Mouse (Mus musculus): ENCODE measurements around the gene Cir1. TPM values are rescaled to one million over a fixed set of nuclear protein-coding genes. Genes with fewer than 3 reads are reported as not detected.
A peak's percentile ranks its signal among the peaks of the same experiment; 100 is the strongest.

The Cir1 gene
- polyA plus RNA-seq, 1 experiment from 2014 or later = 23.4 TPM

GRCm38 (mm10) chr2:73295023-73295422, 17.5 kb downstream of the Cir1 start:
- WGBS = 90% methylated on average over 7 of the region's 7 CpGs
- Histone ChIP-seq H3K4me2 (ENCODE audit: low read length) (no peak overlapping the region), H3K4me3 (ENCODE audit: low read depth, low read length) (no peak overlapping the region), H3K27ac (ENCODE audit: low read depth, low read length) (no peak overlapping the region), H3K36me3 (ENCODE audit: control insufficient read depth, insufficient read depth, low read length) (peaks cover 25% of the 10 kb centered on the region), H3K27me3 (replicated peaks; ENCODE audit: control insufficient read depth, insufficient read depth, low read length) (no peaks in the 10 kb centered on the region), H3K9ac (ENCODE audit: low read length) (no peak overlapping the region), H3K9me3 (replicated peaks; ENCODE audit: control insufficient read depth, low read length) (no peaks in the 10 kb centered on the region), H3K4me1 (ENCODE audit: control insufficient read depth, insufficient read depth, low read length) (no peaks in the 10 kb centered on the region)
- no peak for ATAC-seq
- no peak for DNase-seq (ENCODE audit: low spot score)

GRCm38 (mm10) chr2:73291130-73291529, 21.4 kb downstream of the Cir1 start:
- no peaks in the 10 kb centered on the region for H3K4me1 ChIP-seq (ENCODE audit: control insufficient read depth, insufficient read depth, low read length)
- H3K4me2 ChIP-seq (ENCODE audit: low read length) = no peak overlapping the region
- ATAC-seq = no peak
- no peak for DNase-seq (ENCODE audit: low spot score)
- no peak overlapping the region for H3K9ac ChIP-seq (ENCODE audit: low read length)
- 93% methylated on average over 4 of the region's 4 CpGs for WGBS
- no peaks in the 10 kb centered on the region for H3K27me3 ChIP-seq (replicated peaks; ENCODE audit: control insufficient read depth, insufficient read depth, low read length)
- H3K9me3 ChIP-seq (replicated peaks; ENCODE audit: control insufficient read depth, low read length) = no peaks in the 10 kb centered on the region
- peaks cover 27% of the 10 kb centered on the region for H3K36me3 ChIP-seq (ENCODE audit: control insufficient read depth, insufficient read depth, low read length)
- H3K4me3 ChIP-seq (ENCODE audit: low read depth, low read length) = no peak overlapping the region
- H3K27ac ChIP-seq (ENCODE audit: low read depth, low read length) = no peak overlapping the region

- Histone ChIP-seq H3K4me1 (ENCODE audit: control insufficient read depth, insufficient read depth, low read length) (peaks cover 5% of the 10 kb centered on the region; the same call in 1 of the 2 replicates), H3K4me3 (ENCODE audit: low read depth, low read length) (no peak overlapping the region), H3K9ac (ENCODE audit: low read length) (no peak overlapping the region), H3K27ac (ENCODE audit: low read depth, low read length) (no peak overlapping the region), H3K36me3 (ENCODE audit: control insufficient read depth, insufficient read depth, low read length) (peaks cover 11% of the 10 kb centered on the region; the same call in 1 of the 2 replicates), H3K9me3 (replicated peaks; ENCODE audit: control insufficient read depth, low read length) (no peaks in the 10 kb centered on the region), H3K27me3 (replicated peaks; ENCODE audit: control insufficient read depth, insufficient read depth, low read length) (peaks cover 12% of the 10 kb centered on the region), H3K4me2 (ENCODE audit: low read length) (no peak overlapping the region)
- 7% methylated on average over 2 of the region's 2 CpGs for WGBS
- no peak for ATAC-seq
- DNase-seq (ENCODE audit: low spot score) = peak; percentile 85
Measured at GRCm38 (mm10) chr2:73285630-73286029, 26.9 kb downstream of the Cir1 start.

GRCm38 (mm10) chr2:73281707-73282106, 30.8 kb downstream of the Cir1 start:
- Histone ChIP-seq H3K36me3 (ENCODE audit: control insufficient read depth, insufficient read depth, low read length) (peaks cover 3% of the 10 kb centered on the region; the same call in 1 of the 2 replicates), H3K4me3 (ENCODE audit: low read depth, low read length) (no peak overlapping the region), H3K9me3 (replicated peaks; ENCODE audit: control insufficient read depth, low read length) (no peaks in the 10 kb centered on the region), H3K27ac (ENCODE audit: low read depth, low read length) (no peak overlapping the region), H3K4me2 (ENCODE audit: low read length) (no peak overlapping the region), H3K9ac (ENCODE audit: low read length) (no peak overlapping the region), H3K27me3 (replicated peaks; ENCODE audit: control insufficient read depth, insufficient read depth, low read length) (peaks cover 34% of the 10 kb centered on the region), H3K4me1 (ENCODE audit: control insufficient read depth, insufficient read depth, low read length) (peaks cover 14% of the 10 kb centered on the region; the same call in 1 of the 2 replicates)
- no peak for ATAC-seq
- 5% methylated on average over 7 of the region's 7 CpGs for WGBS
- peak; percentile 69 for DNase-seq (ENCODE audit: low spot score)

- H3K4me2 ChIP-seq (ENCODE audit: low read length) = peak overlapping the region; percentile 49
- ATAC-seq (no peak), DNase-seq (ENCODE audit: low spot score) (peak; percentile 10)
- peaks cover 14% of the 10 kb centered on the region; the same call in 1 of the 2 replicates for H3K4me1 ChIP-seq (ENCODE audit: control insufficient read depth, insufficient read depth, low read length)
- H3K9ac ChIP-seq (ENCODE audit: low read length) = peak overlapping the region; percentile 51
- 10% methylated on average over 22 of the region's 22 CpGs for WGBS
- no peaks in the 10 kb centered on the region for H3K9me3 ChIP-seq (replicated peaks; ENCODE audit: control insufficient read depth, low read length)
- H3K4me3 ChIP-seq (ENCODE audit: low read depth, low read length) = peak overlapping the region; percentile 16; the same call in 1 of the 2 replicates
- peaks cover 3% of the 10 kb centered on the region; the same call in 1 of the 2 replicates for H3K36me3 ChIP-seq (ENCODE audit: control insufficient read depth, insufficient read depth, low read length)
- peaks cover 34% of the 10 kb centered on the region for H3K27me3 ChIP-seq (replicated peaks; ENCODE audit: control insufficient read depth, insufficient read depth, low read length)
- H3K27ac ChIP-seq (ENCODE audit: low read depth, low read length) = no peak overlapping the region
Measured at GRCm38 (mm10) chr2:73281048-73281661, 31.3 kb downstream of the Cir1 start.

- ATAC-seq (no peak), DNase-seq (ENCODE audit: low spot score) (peak; percentile 53)
- peaks cover 3% of the 10 kb centered on the region; the same call in 1 of the 2 replicates for H3K36me3 ChIP-seq (ENCODE audit: control insufficient read depth, insufficient read depth, low read length)
- WGBS = 1% methylated on average over 33 of the region's 33 CpGs
- peak overlapping the region; percentile 16 for H3K4me3 ChIP-seq (ENCODE audit: low read depth, low read length)
- peak overlapping the region; percentile 49 for H3K4me2 ChIP-seq (ENCODE audit: low read length)
- no peaks in the 10 kb centered on the region for H3K9me3 ChIP-seq (replicated peaks; ENCODE audit: control insufficient read depth, low read length)
- peak overlapping the region; percentile 48; the same call in 1 of the 2 replicates for H3K27ac ChIP-seq (ENCODE audit: low read depth, low read length)
- H3K27me3 ChIP-seq (replicated peaks; ENCODE audit: control insufficient read depth, insufficient read depth, low read length) = peaks cover 34% of the 10 kb centered on the region
- H3K9ac ChIP-seq (ENCODE audit: low read length) = peak overlapping the region; percentile 51
- peaks cover 14% of the 10 kb centered on the region; the same call in 1 of the 2 replicates for H3K4me1 ChIP-seq (ENCODE audit: control insufficient read depth, insufficient read depth, low read length)
Measured at GRCm38 (mm10) chr2:73280356-73281047, 32.0 kb downstream of the Cir1 start.

GRCm38 (mm10) chr2:73279271-73280038, 33.0 kb downstream of the Cir1 start:
- Histone ChIP-seq H3K27me3 (replicated peaks; ENCODE audit: control insufficient read depth, insufficient read depth, low read length) (peaks cover 36% of the 10 kb centered on the region), H3K27ac (ENCODE audit: low read depth, low read length) (peak overlapping the region; percentile 86), H3K9ac (ENCODE audit: low read length) (peak overlapping the region; percentile 55), H3K4me3 (ENCODE audit: low read depth, low read length) (peak overlapping the region; percentile 20), H3K4me2 (ENCODE audit: low read length) (peak overlapping the region; percentile 49), H3K4me1 (ENCODE audit: control insufficient read depth, insufficient read depth, low read length) (peaks cover 14% of the 10 kb centered on the region; the same call in 1 of the 2 replicates), H3K36me3 (ENCODE audit: control insufficient read depth, insufficient read depth, low read length) (no peaks in the 10 kb centered on the region), H3K9me3 (replicated peaks; ENCODE audit: control insufficient read depth, low read length) (no peaks in the 10 kb centered on the region)
- ATAC-seq (no peak; the same call in 1 of the 2 replicates), DNase-seq (ENCODE audit: low spot score) (peak; percentile 67)
- WGBS = under 1% methylated on average over 30 of the region's 31 CpGs

- H3K36me3 ChIP-seq (ENCODE audit: control insufficient read depth, insufficient read depth, low read length) = 0 out of 2 replicates have a peak, but pooled peaks cover 5% of the 10 kb centered on the region
- under 1% methylated on average over 17 of the region's 17 CpGs for WGBS
- peak; percentile 40 for ATAC-seq
- peak overlapping the region; percentile 86 for H3K27ac ChIP-seq (ENCODE audit: low read depth, low read length)
- H3K4me2 ChIP-seq (ENCODE audit: low read length) = peak overlapping the region; percentile 49
- peaks cover 41% of the 10 kb centered on the region for H3K27me3 ChIP-seq (replicated peaks; ENCODE audit: control insufficient read depth, insufficient read depth, low read length)
- DNase-seq (ENCODE audit: low spot score) = no peak
- peak overlapping the region; percentile 20 for H3K4me3 ChIP-seq (ENCODE audit: low read depth, low read length)
- no peaks in the 10 kb centered on the region for H3K9me3 ChIP-seq (replicated peaks; ENCODE audit: control insufficient read depth, low read length)
- peaks cover 14% of the 10 kb centered on the region; the same call in 1 of the 2 replicates for H3K4me1 ChIP-seq (ENCODE audit: control insufficient read depth, insufficient read depth, low read length)
- peak overlapping the region; percentile 55 for H3K9ac ChIP-seq (ENCODE audit: low read length)
Measured at GRCm38 (mm10) chr2:73278869-73279268, 33.6 kb downstream of the Cir1 start.
